Mouse (Mus musculus): ENCODE data around the gene Ntpcr. TPM values are rescaled to one million over a fixed set of nuclear protein-coding genes. Genes with fewer than 3 reads are reported as not detected.

Gene Ntpcr
- total RNA-seq, 2 experiments from 2014 or later: 17.1 to 17.3 TPM

DNA sequence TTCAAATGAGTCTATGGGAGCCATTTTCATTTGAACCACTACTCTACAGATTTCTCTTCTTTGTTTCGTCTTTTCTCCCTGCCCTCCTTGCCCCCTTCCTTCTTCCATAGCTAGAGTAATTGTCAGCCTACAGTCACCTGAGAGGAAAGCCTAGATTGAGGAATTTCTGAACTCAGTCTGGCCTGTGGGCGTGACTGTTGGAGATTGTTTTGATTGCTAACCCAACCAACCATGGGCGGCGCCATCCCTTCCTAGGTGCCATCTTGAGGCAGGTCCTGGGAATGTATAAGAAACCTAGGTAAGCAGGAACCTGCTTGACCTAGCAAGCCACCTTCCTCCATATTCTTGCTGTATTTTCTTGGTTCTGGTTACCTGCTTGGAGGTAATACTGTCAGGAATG is 3.6 kb upstream of the Ntpcr start:
- DNase-seq: no peak

DNA sequence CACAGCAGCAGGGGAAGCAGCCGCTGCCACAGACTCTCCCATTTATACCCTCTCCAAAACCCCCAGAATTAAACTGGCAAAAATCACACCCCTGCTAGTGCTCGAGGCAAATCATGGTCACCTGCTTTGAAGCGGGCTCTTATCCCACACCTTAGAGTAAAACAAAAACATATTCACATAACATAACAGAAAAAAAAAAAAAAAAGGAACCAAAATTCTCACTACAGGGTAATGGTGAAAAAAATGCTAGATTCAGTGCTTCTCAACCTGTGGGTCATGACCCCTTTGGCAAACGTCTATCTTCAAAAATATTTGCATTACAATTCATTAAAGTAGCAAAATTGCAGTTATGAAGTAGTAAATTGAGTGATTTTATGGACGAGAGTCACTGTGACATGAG is 2.8 kb upstream of the Ntpcr start:
- DNase-seq: no peak

- DNase-seq: no peak
Measured at GRCm38 (mm10) chr8:125727797-125728196, 2.0 kb upstream of the Ntpcr start.

- DNase-seq: peak; percentile 92
Measured at GRCm38 (mm10) chr8:125733964-125734956, 4.5 kb downstream of the Ntpcr start.

GRCm38 (mm10) chr8:125738956-125739355 is 9.2 kb downstream of the Ntpcr start:
- DNase-seq: no peak

- DNase-seq: no peak
Measured at GRCm38 (mm10) chr8:125740655-125741054, 10.9 kb downstream of the Ntpcr start.

- no peak for DNase-seq
Measured at GRCm38 (mm10) chr8:125741377-125741776, 11.6 kb downstream of the Ntpcr start.

DNA sequence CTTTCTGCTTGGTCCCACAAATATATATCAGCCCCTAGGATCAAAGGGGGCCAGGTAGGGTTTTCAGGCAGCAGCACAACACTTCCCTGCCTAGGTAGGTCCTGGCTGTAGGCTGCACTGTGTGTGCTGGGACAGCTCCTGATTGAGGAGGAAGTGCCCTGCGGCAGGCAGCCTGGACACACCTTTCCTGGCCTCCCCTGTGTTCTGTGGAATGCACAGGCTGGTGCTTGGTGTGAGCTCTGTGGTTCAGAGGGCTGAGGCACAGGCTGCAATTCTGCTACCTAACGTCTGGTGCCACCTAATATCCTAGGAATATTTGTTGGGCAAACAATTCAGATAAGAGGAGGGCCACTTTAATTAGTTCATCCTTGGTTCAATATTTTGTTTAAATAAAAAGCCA is 12.1 kb downstream of the Ntpcr start:
- no peak for DNase-seq

DNA sequence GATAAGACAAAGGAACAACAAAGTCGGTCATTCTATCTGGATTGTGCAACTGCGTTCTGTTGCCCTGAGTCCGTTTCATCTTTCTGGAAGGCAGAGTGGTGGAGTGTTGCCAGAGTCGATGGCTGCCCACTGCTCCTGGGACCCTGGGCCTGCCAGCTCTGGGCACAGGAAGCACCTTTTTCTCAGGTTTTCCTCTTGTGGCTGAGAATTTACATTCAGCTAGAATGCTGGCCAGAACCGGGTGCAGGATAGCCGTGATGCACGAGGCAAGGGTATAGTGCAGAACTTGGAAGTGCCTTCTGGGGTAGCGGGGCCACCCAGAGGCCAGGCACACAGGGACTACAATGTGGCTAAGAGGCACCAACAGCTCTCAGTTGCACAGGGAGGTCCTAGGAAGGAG is 12.6 kb downstream of the Ntpcr start:
- no peak for DNase-seq

- no peak for DNase-seq
Measured at GRCm38 (mm10) chr8:125744914-125745576, 15.3 kb downstream of the Ntpcr start.

DNA sequence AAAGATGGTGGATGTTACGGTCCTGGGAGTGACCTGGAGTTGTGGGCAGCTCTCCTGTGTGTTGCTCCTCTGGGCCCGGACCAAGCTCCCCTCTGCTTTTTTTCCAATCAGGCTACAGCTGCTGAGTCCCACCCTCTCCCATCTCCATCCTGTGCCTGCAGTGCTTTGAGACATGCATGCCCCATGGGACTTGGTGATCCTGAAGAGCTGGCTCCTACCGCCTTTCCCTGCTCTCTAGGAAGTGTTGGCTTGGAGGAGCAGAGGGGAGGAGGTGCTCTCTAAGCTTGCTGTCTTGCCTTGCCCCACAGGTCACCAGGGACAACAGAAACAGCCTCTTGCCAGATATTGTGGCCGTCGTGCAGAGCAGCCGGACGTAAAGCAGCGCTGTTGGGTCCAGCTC is 17.6 kb downstream of the Ntpcr start:
- DNase-seq: no peak

DNA sequence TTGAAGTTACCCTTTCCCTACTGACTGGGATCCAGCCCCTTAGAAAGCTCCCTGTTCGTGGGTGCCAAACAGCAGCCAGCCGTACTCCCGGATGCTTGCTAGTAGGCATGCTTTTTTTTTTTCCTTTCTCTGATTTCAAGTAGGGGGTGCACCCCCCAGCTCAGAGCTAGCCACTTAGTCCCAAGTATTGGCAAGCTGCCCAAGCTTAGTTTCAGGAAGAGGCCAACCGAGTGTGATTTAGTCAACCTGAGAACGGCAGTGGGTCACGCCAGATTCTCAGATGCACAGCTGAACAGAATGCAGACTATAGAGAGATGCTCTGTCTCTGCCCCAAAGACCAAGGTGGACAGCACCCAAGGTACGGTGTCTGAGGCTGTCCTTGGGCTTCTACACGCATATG is 21.1 kb downstream of the Ntpcr start:
- no peak for DNase-seq

GRCm38 (mm10) chr8:125755896-125756295 is 26.1 kb downstream of the Ntpcr start:
- DNase-seq: peak; percentile 45

- DNase-seq: peak; percentile 27
Measured at GRCm38 (mm10) chr8:125756391-125757105, 26.8 kb downstream of the Ntpcr start.

GRCm38 (mm10) chr8:125757106-125757496 is 27.3 kb downstream of the Ntpcr start:
- DNase-seq: peak; percentile 21

DNA sequence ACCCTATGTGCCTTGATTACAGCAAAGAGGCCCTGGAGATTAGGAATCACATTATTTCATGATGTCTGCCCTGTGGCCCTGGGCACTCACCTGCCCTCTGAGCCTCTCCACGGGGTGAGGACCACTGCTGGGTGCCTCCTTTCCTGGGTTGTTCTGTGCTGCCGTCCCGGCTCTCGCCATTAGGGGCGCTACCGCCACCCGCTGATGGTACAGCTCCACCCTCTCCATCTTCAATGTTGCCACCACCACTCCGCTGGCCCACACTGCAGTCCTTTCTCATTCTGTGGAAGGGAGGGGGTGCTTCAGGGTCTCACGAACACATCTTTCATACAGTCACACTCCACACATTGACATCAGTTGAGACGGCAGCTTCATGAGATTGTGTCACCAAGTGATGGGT is 29.3 kb downstream of the Ntpcr start:
- peak; percentile 64 for DNase-seq

DNA sequence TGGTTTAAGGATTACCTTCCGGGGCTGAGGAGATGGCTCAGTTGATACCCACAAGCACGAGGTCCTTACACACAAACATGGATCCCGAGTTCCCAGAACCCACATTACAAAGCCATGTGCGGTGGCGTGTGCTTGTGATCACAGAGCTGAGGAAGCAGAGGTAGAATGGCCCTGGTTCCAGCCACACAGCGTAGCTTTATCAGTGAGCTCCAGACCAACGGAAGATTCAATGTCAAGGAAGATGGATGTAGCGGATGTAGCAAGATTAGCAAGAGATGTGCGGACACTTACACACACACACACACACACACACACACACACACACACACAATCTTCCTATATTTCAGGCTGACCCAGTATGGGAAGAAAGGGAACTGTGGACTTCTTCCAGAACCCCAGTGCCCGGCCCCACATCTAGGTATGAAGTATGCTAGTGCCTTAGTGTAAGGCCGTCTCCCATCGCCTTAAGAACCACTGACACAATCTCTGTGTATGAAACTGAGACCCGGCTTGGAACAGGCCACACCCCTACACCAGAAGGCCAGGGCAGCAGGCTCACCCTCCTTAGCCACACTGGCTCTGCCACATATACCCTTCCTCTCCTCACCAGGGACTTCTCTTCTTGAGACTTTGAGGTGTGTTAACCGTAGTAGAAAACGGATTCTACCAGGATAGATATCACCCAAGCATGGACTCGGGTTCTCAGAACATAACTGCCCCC is 33.5 kb downstream of the Ntpcr start:
- DNase-seq: no peak

DNA sequence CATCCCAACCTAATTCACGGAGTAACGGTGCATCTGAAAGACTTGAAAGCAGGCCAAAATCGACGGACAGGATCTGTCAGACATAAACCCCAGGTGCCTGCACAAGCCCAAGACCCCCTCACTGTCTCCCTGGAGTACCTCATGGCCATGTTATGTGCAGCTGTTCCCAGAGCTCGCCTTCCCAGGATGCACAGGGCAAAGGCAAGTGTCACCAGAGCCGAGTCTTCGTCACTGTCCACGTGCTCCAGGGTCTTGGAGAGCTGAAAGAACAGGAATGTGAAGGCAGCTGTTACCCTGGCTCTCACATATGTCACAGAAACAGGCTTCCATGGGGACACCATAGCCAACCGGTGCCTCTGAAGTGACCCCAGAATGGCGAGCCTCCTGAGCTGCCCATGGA is 38.3 kb downstream of the Ntpcr start:
- DNase-seq: no peak

DNA sequence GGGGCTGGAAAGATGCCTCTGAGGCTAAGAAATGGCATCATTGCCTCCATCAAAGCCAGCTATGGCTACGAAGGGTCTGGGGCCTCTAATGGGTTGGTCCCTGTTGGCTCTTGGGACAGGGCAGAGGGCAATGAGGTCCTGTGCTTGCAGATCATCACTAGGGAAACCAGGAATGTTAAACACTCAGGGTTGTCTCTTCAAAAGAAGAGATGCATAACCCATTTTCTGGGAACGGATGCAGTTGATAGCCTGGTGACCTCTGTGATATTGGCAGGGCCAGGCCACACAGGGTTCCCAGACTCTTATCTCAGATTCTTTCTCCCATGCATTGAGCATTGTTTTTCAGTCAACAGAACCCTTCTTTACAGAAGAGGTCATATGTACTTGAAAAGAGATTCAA is 42.5 kb downstream of the Ntpcr start:
- no peak for DNase-seq

GRCm38 (mm10) chr8:125773281-125773803 is 43.6 kb downstream of the Ntpcr start:
- DNase-seq: no peak

DNA sequence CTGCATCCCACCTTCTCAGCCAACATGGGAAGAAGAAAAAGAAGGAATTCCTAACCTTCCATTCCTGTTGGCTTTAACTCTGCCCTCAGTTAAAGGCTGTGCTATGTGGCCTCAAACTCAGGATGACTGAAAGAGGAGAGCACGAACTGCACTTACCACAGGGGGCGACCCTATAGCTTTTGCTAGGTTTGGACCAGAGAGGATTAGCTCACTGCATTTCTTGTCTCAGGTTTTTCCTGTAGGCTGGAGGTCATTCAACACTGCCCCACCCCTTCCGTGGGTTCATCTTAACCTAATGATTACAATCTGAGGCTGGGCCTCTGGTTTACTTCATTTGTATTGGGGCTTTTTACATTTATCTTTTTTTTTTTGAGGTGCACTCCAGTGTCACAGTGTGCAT is 45.3 kb downstream of the Ntpcr start:
- no peak for DNase-seq

DNA sequence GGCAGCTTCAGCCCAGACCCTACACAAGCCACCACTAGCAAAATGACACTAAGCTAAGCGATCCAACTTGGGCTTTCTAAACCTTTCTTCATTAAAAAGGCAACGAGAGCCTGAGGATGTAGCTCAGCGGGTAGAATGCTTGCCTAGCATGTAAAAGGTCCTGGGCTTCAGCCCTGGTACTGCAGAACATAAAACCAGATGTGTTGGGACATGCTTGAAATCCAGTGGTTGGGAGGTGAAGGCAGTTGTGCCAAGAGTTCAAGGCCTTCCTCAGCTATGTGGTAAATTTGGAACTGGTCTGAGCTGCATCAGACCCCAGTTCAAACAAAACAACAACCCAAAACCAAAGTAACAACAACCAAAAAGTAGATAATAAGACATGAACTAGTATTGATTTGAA is 46.6 kb downstream of the Ntpcr start:
- no peak for DNase-seq
